Mouse (Mus musculus) R1 (cell line): ENCODE results near the gene Plekhb1.

ENCODE experiments used
- DNase-seq: peaks from one replicate; pipeline ENCODE4 v3.0.0-alpha.2; 2018; ENCODE audit warnings: low read depth, low spot score

Gene Plekhb1

GRCm38 (mm10) chr7:100662231-100662630 is at the start of gene Plekhb1:
Gene Plekhb1, minus strand, starts transcription at chr7:100662414.
- DNase-seq = no peak

DNA sequence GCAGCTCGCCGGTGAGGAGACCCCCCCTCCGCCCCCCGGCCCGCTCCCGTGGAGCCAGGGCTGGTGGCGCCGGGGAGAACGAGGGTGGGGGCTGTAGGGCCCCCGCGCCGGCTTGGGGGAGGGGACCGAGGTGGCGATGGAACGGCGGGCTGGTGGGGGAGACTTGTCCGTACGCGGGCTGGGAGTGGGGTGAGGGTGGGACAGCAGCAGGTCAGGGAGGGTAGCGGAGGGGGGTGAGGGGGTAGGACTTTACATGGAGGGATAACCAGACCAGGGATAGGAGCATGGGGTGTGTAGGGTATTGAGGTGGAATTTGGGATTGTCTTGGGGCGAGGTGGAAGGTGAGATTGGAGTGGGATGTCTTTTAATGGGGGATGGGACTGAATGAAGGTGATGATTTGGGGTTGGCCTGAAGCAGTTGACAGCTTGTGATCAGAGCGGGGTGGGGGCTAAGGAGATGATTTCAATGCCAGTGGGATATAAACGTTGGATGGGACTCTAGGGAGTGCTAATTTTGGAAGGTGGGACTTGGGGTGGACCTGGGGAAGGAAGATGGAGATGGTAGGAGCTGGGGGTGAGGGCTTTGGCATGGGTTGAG is 44.8 kb upstream of the Plekhb1 start:
- DNase-seq = peak; percentile 71

- DNase-seq = peak; percentile 100
Measured at GRCm38 (mm10) chr7:100706143-100706841, 44.1 kb upstream of the Plekhb1 start, which contains the start of gene Fam168a. Gene Fam168a, plus strand, starts transcription at chr7:100706635.

DNA sequence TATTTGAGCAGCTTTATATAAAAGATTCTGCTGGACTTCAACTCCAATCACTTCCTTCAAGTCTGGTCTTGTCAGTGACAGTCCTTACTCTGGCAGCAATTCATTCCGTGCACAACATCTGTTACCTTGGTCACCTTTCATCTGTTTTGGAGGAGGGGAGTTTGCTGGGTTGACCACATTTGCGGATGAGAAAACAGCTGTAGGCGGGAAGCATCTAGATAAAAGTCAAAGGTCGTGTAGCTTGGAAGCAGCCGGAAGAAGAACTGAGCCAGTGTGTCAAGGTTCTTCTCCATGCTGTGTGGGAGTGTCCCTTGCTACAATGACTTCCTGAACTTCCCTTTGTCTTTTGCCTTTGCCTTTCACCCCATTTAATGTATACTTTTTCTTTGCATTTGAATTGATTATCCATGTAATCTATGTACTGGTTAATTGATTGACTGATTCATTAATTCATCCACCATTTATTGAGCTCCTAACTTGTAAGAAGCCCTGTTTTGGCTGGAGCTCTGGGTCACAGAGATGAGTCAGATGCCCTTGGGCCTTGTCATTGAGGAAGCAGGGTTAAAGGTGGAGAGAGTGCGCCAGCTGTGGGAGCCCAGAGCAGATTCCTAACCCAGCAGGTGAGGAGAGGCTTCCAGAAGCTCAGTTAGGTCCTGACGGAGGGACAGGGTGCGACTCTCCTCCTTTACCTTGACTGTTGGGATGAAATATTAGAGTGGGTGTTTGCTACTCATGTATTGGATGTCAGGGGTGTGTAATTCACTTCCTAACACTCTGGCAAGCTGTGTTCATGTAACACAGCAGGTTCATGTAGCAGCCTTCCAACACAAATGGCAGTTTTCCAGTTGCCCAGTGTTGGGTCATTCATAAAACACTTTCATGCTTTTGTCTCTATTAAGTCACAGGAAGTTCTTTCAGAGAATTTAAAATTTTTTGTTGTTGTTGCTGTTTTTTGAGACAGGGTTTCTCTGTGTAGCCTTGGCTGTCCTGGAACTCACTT is 37.9 kb upstream of the Plekhb1 start:
- DNase-seq = peak; percentile 99

DNA sequence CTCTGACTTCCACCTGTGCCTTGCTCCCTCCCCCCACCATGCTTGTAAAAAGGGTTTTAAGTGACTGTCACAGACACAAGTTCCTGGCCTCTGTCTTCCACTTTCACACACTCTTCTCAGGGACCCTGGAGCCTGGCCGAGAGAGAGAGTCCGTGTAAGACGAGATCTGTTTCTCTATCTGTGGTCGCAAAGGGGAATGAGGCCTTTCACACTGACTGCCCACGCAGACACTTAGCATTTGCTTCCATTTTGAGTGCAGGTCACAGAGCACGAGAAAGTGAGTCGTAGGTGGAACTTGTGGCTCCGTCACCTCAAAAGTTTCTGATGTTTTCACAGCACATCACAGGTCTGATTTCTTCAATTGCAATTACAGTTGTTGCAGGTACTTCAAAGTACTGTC is 31.0 kb upstream of the Plekhb1 start:
- no peak for DNase-seq

- no peak for DNase-seq
Measured at GRCm38 (mm10) chr7:100688471-100688870, 26.3 kb upstream of the Plekhb1 start.

GRCm38 (mm10) chr7:100685061-100686030 is 23.1 kb upstream of the Plekhb1 start:
- DNase-seq = peak; percentile 75

- peak; percentile 82 for DNase-seq
Measured at GRCm38 (mm10) chr7:100684538-100684937, 22.3 kb upstream of the Plekhb1 start.

DNA sequence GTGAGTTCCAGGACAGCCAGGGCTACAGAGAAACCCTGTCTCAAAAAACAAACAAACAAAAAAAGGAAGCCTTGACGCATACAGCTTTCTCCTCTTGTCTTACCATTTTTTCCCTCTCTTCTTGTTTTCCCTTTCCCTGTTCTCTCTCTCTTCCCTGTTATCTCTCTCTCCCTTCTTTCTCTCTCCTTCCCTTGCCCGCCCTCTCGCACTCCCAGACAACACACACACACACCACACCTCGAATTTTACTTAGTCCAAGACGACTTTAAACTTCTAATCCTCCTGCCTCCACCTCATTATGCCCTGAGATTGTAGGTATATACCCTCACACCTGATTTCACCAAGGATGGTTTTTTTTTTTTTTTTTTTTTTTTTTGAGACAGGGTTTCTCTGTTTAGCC is 21.9 kb upstream of the Plekhb1 start:
- no peak for DNase-seq

GRCm38 (mm10) chr7:100683241-100683640 is 21.0 kb upstream of the Plekhb1 start:
- no peak for DNase-seq

DNA sequence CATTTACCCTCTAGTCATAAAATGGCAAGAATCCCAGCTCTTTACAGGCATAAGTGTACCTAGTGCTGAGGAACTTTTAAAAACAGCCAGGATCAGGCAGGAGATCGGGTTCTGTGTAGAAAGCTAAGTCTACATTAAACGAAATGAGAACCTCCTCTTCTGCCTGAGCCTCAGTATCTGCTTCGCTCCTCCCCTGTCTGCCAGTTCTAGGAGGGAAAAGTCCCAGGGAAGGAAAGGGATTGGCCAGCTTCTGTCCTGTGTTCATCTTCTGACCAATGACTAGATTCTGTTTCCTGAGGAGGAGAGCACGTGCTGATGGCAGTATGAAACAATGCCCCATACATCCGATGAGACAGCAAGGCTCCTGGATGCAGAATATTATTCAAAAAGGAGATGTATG is 18.9 kb upstream of the Plekhb1 start:
- DNase-seq = peak; percentile 83

DNA sequence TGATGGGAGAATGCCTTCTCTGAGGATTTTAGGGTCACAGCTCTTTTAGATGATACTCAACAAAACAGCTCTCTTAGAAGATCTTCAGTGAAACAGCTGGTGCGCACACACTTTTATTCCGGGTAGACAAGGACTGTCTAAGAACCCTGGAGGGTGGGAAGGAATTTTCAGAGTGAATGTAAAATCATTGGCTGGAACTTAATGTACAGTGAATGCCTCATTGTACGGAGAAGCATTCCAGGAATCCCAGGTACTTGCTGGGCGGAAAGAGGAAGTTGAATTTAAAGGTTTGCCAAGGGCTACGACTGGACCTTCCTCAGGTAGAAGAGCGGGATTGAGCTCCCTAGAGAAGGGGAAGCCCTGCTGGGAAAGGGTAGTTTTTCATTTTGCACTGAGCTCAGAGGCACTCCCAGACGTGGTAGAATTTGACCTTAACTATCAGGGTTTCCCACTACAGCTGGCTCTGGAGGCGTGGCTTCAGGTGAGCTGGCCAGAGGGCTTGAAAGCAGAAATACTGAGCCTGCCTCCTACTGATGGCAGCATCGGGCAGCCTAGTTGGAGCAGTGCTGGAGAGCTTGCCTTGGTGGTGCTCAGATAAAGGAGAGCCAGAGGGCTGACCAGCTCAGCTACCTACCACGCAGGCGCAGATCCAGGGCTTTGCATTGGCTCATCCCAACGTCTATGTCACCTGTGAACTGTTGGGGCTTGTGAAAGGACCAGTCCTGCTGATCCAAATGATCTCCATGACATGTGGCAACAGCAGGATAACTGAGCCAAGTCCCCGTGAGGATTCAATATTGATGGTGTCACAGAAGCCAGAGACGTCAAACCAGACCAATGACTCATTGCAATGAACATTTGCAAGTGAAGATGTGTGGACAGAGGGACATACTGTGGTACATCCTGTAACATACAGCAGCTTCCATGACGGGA is 17.0 kb upstream of the Plekhb1 start:
- peak; percentile 85 for DNase-seq

DNA sequence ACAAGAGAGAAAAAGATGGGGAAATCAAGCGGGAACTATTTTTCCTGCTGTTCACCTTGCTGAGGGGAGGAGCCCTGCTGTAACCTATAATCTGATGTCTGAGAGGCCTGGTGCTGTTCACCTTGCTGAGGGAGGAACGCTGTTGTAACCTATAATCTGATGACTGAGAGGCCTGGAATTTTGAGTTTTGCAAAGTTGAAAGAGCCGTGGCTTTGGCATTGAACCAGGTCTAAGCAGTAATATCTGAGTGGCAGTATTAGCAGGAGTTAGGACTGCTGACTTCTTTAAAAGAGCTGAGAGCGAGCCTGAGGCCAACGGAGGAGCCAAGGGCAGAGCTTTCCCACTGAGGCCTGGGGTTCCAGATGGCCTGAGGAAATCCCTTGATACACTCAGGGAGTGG is 15.8 kb upstream of the Plekhb1 start:
- no peak for DNase-seq

DNA sequence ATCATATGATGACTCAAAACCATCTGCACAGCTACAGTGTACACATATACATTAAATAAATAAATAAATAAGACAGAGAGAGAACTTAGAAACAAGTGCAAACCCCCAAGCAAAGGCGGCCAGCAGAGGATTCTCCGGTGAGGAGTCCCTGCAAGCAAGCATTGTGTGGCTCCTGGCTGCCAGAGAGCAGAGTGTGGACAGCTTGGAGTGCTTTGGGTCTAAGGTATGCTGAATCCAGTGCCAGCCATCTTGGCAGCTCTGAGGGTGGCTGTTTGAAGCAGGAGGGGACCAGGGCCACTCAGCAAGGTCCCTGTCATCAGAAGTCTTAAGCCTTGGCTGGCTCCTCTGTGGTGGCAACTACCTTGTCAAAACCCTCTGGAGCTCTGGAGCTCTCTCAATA is 12.7 kb upstream of the Plekhb1 start:
- DNase-seq = peak; percentile 64

- DNase-seq = peak; percentile 49
Measured at GRCm38 (mm10) chr7:100673452-100673851, 11.2 kb upstream of the Plekhb1 start.

DNA sequence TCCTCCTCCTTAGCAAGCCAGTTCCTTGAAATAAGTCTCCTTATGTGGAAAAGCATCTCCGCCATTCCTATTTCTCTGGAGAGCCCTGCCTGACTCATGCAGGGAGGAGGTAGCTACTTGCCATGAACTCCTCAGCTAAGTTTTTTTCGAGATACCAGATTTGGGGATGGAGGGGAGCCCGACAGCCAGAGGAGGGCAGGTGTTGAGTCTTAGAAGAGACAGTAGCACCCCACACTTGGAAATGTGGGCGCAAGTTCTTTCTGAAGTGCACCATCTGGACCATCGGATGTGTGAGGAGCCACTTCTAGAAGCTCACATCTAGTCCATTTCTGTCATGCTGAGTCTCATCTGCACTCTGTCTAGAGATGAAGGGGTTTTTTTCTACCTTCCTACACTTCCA is 8.4 kb upstream of the Plekhb1 start:
- DNase-seq = no peak

DNA sequence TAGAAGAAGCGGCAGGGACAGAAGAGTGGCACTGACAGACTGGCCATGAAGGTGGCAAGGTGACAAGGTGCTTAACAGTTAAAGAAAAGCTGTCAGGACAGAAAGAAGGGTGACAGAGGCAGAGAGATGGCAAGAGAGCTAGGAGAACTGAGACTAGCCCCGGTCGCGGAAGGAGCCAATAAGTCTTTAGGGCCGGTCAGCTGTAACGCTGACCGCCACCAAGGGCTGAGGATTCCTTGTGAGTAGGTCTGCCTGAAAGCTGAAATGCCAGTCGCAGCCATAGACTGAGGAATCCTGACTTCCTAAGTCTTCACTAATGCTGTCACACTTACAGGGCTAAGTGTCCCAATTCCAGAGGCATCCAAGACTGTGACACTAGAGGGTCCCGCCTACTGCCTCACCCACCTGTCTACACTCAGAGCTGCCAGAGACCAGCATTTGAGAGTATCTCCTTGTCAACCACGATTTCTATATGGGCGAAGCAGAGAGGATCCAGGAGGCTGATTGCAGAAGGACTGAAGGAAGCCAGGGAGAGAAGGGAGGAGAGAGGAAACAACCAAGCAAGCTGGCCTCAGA is 1.6 kb upstream of the Plekhb1 start:
- no peak for DNase-seq

GRCm38 (mm10) chr7:100663190-100663589 is 976 bp upstream of the Plekhb1 start:
- DNase-seq = peak; percentile 97

DNA sequence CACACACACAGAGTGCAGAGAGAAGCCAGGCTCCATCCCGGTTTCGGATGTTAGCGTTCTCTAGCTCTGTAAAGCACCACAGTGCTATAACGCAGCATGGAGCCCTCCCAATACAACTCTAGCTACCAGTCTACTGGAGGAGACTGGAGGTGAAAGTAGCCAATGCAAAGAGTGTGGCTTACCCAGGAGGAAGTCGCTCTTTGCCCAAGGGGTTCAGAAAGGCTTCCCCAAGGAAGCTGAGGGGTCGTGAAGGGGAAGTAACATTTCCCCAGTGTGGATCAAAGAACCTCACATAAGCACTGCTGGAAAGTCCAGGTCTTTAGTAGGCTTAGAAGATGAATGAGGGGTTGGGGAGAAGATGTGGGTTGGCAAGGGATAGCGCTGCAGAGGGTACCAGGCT is 950 bp downstream of the Plekhb1 start:
- no peak for DNase-seq
